Mouse (Mus musculus): ENCODE measurements around the gene Gm4177. TPM values are rescaled to one million over a fixed set of nuclear protein-coding genes. Genes with fewer than 3 reads are reported as not detected.

Gene Gm4177
- polyA plus RNA-seq (2017; shearing (Covaris generic)) = not detected

DNA sequence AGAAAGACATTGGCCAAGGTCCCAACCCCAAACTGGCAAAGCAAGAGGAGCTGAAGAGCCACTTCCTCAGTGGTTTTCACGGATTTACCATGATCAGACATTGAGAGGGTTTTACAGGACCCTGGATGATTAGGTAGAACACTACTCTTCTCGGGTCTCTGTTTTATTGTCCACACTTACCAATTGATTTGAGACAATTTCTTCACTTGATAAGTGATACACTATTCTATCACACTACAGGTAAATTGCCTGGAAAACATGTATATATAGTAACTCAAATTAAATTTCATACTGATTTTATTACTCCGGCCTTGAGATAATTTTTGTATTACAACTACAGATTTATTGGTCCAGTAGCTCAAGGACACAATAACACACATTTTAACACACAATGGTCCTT is at the start of gene Gm4177:
Gene Gm4177 (minus strand): TSS at position 101 of the 400 bp plus-strand sequence.

DNA sequence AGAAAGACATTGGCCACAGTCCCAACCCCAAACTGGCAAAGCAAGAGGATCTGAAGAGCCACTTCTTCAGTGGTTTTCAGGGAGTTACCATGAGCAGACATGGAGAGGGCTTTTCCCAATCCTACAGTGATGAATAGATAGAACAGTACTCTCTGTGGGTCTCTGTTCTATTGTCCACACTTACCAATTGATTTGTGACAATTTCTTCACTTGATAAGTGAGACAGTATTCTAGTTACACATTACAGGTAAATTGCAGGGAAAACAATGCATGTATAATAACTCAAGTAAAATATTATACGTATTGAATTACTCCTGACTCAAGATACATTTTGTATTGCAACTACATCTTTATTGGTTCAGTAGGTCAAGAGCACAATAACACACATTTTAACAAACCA is 47.6 kb upstream of the Gm4177 start, which contains the start of gene Gm5725:
Gene Gm5725 (minus strand): TSS at position 101 of the 400 bp plus-strand sequence.

GRCm38 (mm10) chr7:21832051-21832450 is 35.5 kb upstream of the Gm4177 start, which contains the start of gene Vmn1r135:
Gene Vmn1r135, plus strand, starts transcription at chr7:21832351.

GRCm38 (mm10) chr7:21761375-21761774 is 35.2 kb downstream of the Gm4177 start, which contains the start of gene Gm4175:
Gene Gm4175, minus strand, starts transcription at chr7:21761475.

Other genes with a start within 250 kb of the Gm4177 start
- gene Vmn1r132, start 182.6 kb downstream of the Gm4177 start, polyA plus RNA-seq (2017; shearing (Covaris generic)) = not detected
- not detected for gene Gm4175, start 35.3 kb downstream of the Gm4177 start, polyA plus RNA-seq (2017; shearing (Covaris generic))
- not detected for gene Vmn1r135, start 35.6 kb upstream of the Gm4177 start, polyA plus RNA-seq (2017; shearing (Covaris generic))
- gene Gm5725, start 47.5 kb upstream of the Gm4177 start, polyA plus RNA-seq (2017; shearing (Covaris generic)) = not detected
- gene Gm5891, start 124.6 kb upstream of the Gm4177 start, polyA plus RNA-seq (2017; shearing (Covaris generic)) = not detected
- not detected for gene Vmn1r137, start 197.9 kb upstream of the Gm4177 start, polyA plus RNA-seq (2017; shearing (Covaris generic))
- gene Vmn1r138, start 232.2 kb upstream of the Gm4177 start, polyA plus RNA-seq (2017; shearing (Covaris generic)) = not detected